Mouse (Mus musculus) stomach, postnatal 0 days (tissue): ENCODE measurements around the gene Fgfr2. TPM values are rescaled to one million over a fixed set of nuclear protein-coding genes. Genes with fewer than 3 reads are reported as not detected.

ENCODE experiments used
- ATAC-seq: fragments of 200-750 bp; cut with Nextera tagmentation; 2 replicates; pipeline ENCODE4 v1.8.0; 2017; ENCODE audit not compliant: low FRiP score, low TSS enrichment
- DNase-seq: peaks from one replicate; pipeline ENCODE4 v3.0.0-alpha.2; 2016; ENCODE audit warnings: low spot score
- H3K27ac ChIP-seq: fragments of 300-500 bp; sonication (generic); replicated peaks from 2 replicates; pipeline ENCODE4 v1.5.1; 2014; ENCODE audit warnings: mild to moderate bottlenecking, control low read depth
- H3K27me3 ChIP-seq: fragments of 300-500 bp; sonication (generic); 2 replicates; pipeline ENCODE4 v1.6.1; 2014; ENCODE audit warnings: low read length; ENCODE audit not compliant: control insufficient read depth, insufficient read depth
- H3K36me3 ChIP-seq: fragments of 300-500 bp; sonication (generic); 2 replicates; pipeline ENCODE4 v1.6.1; 2014; ENCODE audit warnings: low read length, mixed read lengths; ENCODE audit not compliant: control insufficient read depth, insufficient read depth
- H3K4me1 ChIP-seq: fragments of 300-500 bp; sonication (generic); replicated peaks from 2 replicates; pipeline ENCODE4 v1.6.1; 2014; ENCODE audit warnings: antibody characterized with exemption; ENCODE audit not compliant: control insufficient read depth, insufficient read depth
- H3K4me2 ChIP-seq: fragments of 300-500 bp; sonication (generic); replicated peaks from 2 replicates; pipeline ENCODE4 v1.6.1; 2014; ENCODE audit warnings: low read depth, mild to moderate bottlenecking, control low read depth, moderate library complexity
- H3K4me3 ChIP-seq: fragments of 300-500 bp; sonication (generic); 2 replicates; pipeline ENCODE4 v1.5.1; 2014; ENCODE audit warnings: low read depth, low read length, control low read depth
- H3K9ac ChIP-seq: fragments of 300-500 bp; sonication (generic); 2 replicates; pipeline ENCODE4 v1.6.1; 2014; ENCODE audit warnings: mild to moderate bottlenecking, low read length, control low read depth, mixed read lengths
- H3K9me3 ChIP-seq: fragments of 300-500 bp; sonication (generic); 2 replicates; pipeline ENCODE4 v1.6.1; 2016; ENCODE audit warnings: low read length; ENCODE audit not compliant: control insufficient read depth
- CTCF ChIP-seq: IDR thresholded peaks from 2 replicates; pipeline ENCODE4 v1.5.1; 2016; ENCODE audit warnings: antibody characterized with exemption, low read depth, mild to moderate bottlenecking, moderate library complexity
- EP300 ChIP-seq: optimal IDR thresholded peaks from 2 replicates; pipeline ENCODE3; 2016; ENCODE audit warnings: antibody characterized with exemption
- WGBS: fragments of 180-500 bp; shearing (Covaris S2); extraction: QIAGEN DNeasy Blood & Tissue Kit; methylation state at CpG from one replicate; pipeline ENCODE4 v1.1.7; 2014; 5-methylcytosine and 5-hydroxymethylcytosine counted together
- polyA plus RNA-seq: library from polyadenylated mRNA; unstranded; fragments of >200 nt; fragmentation: Nextera tagmentation; extraction: Ambion mirVana; gene quantifications from 2 replicates; pipeline ENCODE4 v1.2.1, GENCODE M21; 2015

The Fgfr2 gene
- polyA plus RNA-seq, 1 experiment from 2014 or later: 60.8 TPM

DNA sequence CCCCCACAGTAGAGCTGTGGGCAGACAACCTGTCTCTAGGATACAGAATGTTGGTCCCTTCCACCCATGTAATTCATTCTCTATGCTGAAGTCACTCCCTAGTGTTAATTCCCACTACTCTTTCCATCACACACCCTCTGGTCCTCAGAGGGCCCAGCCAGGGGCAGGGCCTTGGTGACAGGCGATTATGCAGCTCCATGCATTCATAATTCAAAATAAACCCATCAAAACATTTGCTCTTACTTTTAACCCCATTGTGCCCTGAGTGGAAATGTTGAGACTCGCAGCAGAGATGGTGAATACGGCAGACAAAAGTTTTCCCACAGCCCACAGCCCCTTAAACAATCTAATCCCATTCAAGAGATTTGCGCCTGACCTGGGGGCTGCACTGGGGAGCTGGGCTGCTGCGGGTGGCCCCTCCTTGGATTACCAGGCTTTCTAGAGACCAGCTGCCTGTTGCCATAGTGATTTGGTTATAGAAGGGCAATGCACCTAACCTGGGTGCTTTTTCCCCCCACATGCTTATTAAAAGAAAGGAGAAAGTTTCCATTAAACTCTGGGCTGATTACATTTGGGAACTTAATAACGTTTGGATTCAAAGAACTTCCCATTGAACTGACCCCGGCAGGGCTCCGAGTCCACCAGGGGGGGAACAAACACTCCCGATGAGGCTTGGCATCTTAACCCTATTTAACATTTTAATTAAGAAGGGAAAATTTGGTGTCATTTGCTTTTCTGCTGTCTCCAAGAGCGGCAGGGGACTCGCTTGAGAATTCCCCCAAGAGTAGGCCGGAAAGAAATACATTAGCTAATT, 2755.7 kb downstream of the Fgfr2 start:
- Histone ChIP-seq H3K4me2 (no peak overlapping the region), H3K27me3 (no peaks in the 10 kb centered on the region), H3K36me3 (no peaks in the 10 kb centered on the region), H3K4me3 (no peak overlapping the region), H3K4me1 (no peaks in the 10 kb centered on the region), H3K27ac (no peak overlapping the region), H3K9ac (no peak overlapping the region), H3K9me3 (no peaks in the 10 kb centered on the region)
- WGBS: 49% methylated on average over 12 of the region's 12 CpGs
- TF ChIP-seq EP300 (no peak), CTCF (no peak)
- DNase-seq: no peak
- no peak for ATAC-seq

DNA sequence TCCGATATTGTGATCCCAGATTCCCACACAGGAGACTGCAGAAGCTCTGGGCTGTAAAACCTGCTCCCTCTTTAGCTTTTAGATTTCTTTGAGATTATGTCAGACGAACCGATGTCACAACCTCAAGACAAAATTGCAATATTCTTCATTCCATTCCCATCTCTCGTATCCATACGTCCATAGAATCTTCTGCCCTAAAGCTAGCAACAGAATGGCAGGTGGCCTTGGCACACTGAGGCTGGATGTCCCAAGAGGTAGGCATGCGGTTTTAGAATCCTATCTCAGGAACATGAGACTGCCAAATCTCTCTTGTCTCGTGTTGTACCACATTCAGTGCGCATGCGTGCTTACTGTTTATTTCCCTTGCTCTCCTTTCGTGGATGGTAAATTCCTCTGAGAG, 2757.4 kb downstream of the Fgfr2 start:
- H3K36me3 ChIP-seq: no peaks in the 10 kb centered on the region
- no peak overlapping the region for H3K27ac ChIP-seq
- no peak for DNase-seq
- H3K4me1 ChIP-seq: no peaks in the 10 kb centered on the region
- H3K9ac ChIP-seq: no peak overlapping the region
- 91% methylated on average over 10 of the region's 10 CpGs for WGBS
- no peaks in the 10 kb centered on the region for H3K9me3 ChIP-seq
- H3K27me3 ChIP-seq: no peaks in the 10 kb centered on the region
- no peak for TF ChIP-seq CTCF
- no peak for TF ChIP-seq EP300
- H3K4me2 ChIP-seq: no peak overlapping the region
- no peak overlapping the region for H3K4me3 ChIP-seq
- no peak for ATAC-seq

DNA sequence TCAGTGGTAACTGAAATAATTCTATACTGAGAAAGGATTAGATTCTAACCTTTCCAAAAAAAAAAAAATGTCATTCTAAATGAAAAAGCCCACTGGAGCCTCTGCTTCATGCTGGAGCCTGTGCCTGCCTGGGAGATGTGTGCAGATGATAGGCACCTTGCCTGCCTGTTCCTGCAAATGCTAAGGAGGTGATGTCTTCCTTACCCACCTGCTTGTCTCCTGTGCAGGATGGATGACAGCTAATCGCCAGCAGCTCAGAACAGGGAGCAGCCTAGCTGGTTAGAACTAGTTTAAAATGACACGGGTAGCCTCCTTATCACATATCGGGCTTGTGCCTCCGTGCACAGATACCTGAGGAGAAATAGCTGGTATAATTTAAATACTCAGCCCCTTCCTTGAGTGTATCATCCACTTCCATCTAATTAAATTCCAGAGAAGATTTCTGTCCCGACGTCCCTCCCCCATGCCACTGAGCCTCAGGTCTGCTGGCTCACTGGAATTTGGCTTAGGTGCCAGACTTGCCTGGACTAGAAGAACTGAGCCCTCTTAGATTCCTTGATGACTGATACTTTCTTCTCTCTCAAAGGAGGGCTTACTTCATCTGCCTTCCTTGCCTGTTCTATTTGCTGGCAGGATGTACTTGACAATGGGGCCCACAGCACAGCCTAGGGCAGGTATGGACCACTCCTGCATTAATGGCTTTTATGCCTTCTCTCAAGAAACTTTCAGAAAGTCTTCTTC, 2782.6 kb downstream of the Fgfr2 start:
- H3K9ac ChIP-seq: no peak overlapping the region
- H3K27ac ChIP-seq: peak overlapping the region; percentile 79
- H3K4me3 ChIP-seq: no peak overlapping the region
- no peaks in the 10 kb centered on the region for H3K4me1 ChIP-seq
- no peaks in the 10 kb centered on the region for H3K27me3 ChIP-seq
- no peaks in the 10 kb centered on the region for H3K36me3 ChIP-seq
- no peaks in the 10 kb centered on the region for H3K9me3 ChIP-seq
- DNase-seq (no peak), ATAC-seq (peak; percentile 64; the same call in 1 of the 2 replicates)
- H3K4me2 ChIP-seq: no peak overlapping the region
- TF ChIP-seq EP300: peak; percentile 35
- no peak for TF ChIP-seq CTCF
- 69% methylated on average over 6 of the region's 6 CpGs for WGBS

DNA sequence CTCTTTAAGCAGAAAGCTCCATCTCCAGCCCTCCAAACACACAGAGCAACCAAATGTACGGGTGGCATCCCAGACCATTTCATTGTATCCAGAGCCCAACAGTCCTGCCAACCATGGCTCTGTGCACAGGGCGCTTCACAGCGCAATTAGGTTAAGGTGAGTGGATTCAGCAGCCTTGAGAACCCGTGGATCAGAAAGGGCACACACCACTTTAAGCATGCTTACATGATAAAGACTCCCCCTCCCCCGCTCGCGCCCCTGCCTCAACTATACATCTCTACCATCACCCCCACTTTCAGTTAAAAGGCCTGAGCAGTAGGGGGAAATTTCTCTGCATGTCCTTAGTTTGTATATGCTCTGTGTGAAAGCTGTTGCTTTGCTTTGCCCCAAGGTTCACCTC, 2785.5 kb downstream of the Fgfr2 start:
- Histone ChIP-seq H3K4me3 (no peak overlapping the region), H3K27ac (no peak overlapping the region), H3K9me3 (no peaks in the 10 kb centered on the region), H3K4me2 (no peak overlapping the region), H3K4me1 (no peaks in the 10 kb centered on the region), H3K27me3 (no peaks in the 10 kb centered on the region), H3K9ac (no peak overlapping the region), H3K36me3 (no peaks in the 10 kb centered on the region)
- no peak for DNase-seq
- no peak for ATAC-seq
- no peak for TF ChIP-seq EP300
- no peak for TF ChIP-seq CTCF
- WGBS: 92% methylated on average over 7 of the region's 7 CpGs

DNA sequence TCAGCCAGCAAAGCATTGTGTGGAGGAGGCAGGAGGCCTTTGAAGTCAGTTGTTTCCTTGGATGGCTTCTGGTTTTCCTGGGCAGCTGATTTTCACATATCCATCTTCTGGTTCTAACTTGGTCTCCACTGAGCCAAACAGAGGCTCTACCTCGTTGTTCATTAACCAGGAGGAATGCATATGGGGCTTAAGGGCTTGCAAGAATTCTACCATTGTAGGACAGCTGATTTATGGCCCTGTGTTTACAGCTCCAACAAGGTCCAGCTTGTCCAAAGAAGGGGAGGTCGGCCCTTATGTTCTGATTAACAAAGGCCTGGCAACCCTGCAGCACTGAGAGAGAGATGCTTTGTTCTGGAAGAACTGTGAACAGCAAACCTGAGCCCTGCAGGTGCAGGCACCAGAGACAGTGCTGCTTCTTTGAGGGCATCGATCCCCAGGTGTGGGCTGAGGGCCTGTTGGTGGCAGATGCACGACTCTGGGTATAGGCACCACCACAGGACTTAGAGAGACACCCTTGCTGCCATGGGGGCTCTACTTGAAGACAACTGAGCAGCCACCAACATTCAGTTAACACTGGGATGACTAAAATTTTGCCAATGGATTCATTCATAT, 2787.6 kb downstream of the Fgfr2 start:
- H3K4me1 ChIP-seq: no peaks in the 10 kb centered on the region
- TF ChIP-seq CTCF (no peak), EP300 (no peak)
- H3K27me3 ChIP-seq: no peaks in the 10 kb centered on the region
- DNase-seq: no peak
- no peak overlapping the region for H3K9ac ChIP-seq
- H3K27ac ChIP-seq: no peak overlapping the region
- no peaks in the 10 kb centered on the region for H3K9me3 ChIP-seq
- ATAC-seq: no peak
- 33% methylated on average over 4 of the region's 4 CpGs for WGBS
- no peak overlapping the region for H3K4me3 ChIP-seq
- no peaks in the 10 kb centered on the region for H3K36me3 ChIP-seq
- H3K4me2 ChIP-seq: no peak overlapping the region
